Mouse (Mus musculus): ENCODE measurements around the gene Cyth3.
A peak's percentile ranks its signal among the peaks of the same experiment; 100 is the strongest.

The Cyth3 gene

GRCm38 (mm10) chr5:143621893-143622622 lies at the start of gene Cyth3:
TSS of gene Cyth3 (plus strand) at chr5:143622447.
- peak; percentile 91 for DNase-seq (ENCODE audit: low read depth, low spot score)

- no peak for DNase-seq (ENCODE audit: low read depth, low spot score)
Observed at GRCm38 (mm10) chr5:143573067-143573466, 49.2 kb upstream of the Cyth3 start.

GRCm38 (mm10) chr5:143574261-143575178 lies 47.7 kb upstream of the Cyth3 start:
- no peak for DNase-seq (ENCODE audit: low read depth, low spot score)

GRCm38 (mm10) chr5:143579537-143580203 lies 42.6 kb upstream of the Cyth3 start:
- no peak for DNase-seq (ENCODE audit: low read depth, low spot score)

- no peak for DNase-seq (ENCODE audit: low read depth, low spot score)
Observed at GRCm38 (mm10) chr5:143580982-143581381, 41.3 kb upstream of the Cyth3 start.

GRCm38 (mm10) chr5:143581874-143582273 lies 40.4 kb upstream of the Cyth3 start:
- DNase-seq (ENCODE audit: low read depth, low spot score) = no peak

- DNase-seq (ENCODE audit: low read depth, low spot score) = no peak
Observed at GRCm38 (mm10) chr5:143583081-143583480, 39.2 kb upstream of the Cyth3 start.

GRCm38 (mm10) chr5:143584982-143585381 lies 37.3 kb upstream of the Cyth3 start:
- DNase-seq (ENCODE audit: low read depth, low spot score) = no peak

- DNase-seq (ENCODE audit: low read depth, low spot score) = no peak
Observed at GRCm38 (mm10) chr5:143586386-143586785, 35.9 kb upstream of the Cyth3 start.

- DNase-seq (ENCODE audit: low read depth, low spot score) = no peak
Observed at GRCm38 (mm10) chr5:143589108-143589507, 33.1 kb upstream of the Cyth3 start.

- DNase-seq (ENCODE audit: low read depth, low spot score) = no peak
Observed at GRCm38 (mm10) chr5:143592926-143593325, 29.3 kb upstream of the Cyth3 start.

- no peak for DNase-seq (ENCODE audit: low read depth, low spot score)
Observed at GRCm38 (mm10) chr5:143593563-143594146, 28.6 kb upstream of the Cyth3 start.

GRCm38 (mm10) chr5:143594291-143595065 lies 27.8 kb upstream of the Cyth3 start:
- no peak for DNase-seq (ENCODE audit: low read depth, low spot score)

- DNase-seq (ENCODE audit: low read depth, low spot score) = no peak
Observed at GRCm38 (mm10) chr5:143602051-143602450, 20.2 kb upstream of the Cyth3 start.

GRCm38 (mm10) chr5:143604157-143604774 lies 18.0 kb upstream of the Cyth3 start:
- no peak for DNase-seq (ENCODE audit: low read depth, low spot score)

GRCm38 (mm10) chr5:143606756-143607155 lies 15.5 kb upstream of the Cyth3 start:
- no peak for DNase-seq (ENCODE audit: low read depth, low spot score)

- no peak for DNase-seq (ENCODE audit: low read depth, low spot score)
Observed at GRCm38 (mm10) chr5:143608175-143608574, 14.1 kb upstream of the Cyth3 start.

- DNase-seq (ENCODE audit: low read depth, low spot score) = no peak
Observed at GRCm38 (mm10) chr5:143611954-143612353, 10.3 kb upstream of the Cyth3 start.

GRCm38 (mm10) chr5:143613265-143613664 lies 9.0 kb upstream of the Cyth3 start:
- no peak for DNase-seq (ENCODE audit: low read depth, low spot score)

- no peak for DNase-seq (ENCODE audit: low read depth, low spot score)
Observed at GRCm38 (mm10) chr5:143614519-143614918, 7.7 kb upstream of the Cyth3 start.
